Mouse (Mus musculus) heart, postnatal 14 days (tissue): Measurements from ENCODE around the gene Dach2. TPM values are rescaled to one million over a fixed set of nuclear protein-coding genes. Genes with fewer than 3 reads are reported as not detected.
"Not testable (repeated sequence)": the region's sequence is repeated elsewhere in the genome, so short reads cannot be mapped to it uniquely, and the experiment has no call there.

ENCODE experiments used
- DNase-seq, 2 experiments: peaks; one replicate each; pipeline ENCODE4 v3.0.0; 2021 to 2022
- intact Hi-C: fragments of 180-260 bp; cut with DNase I; formaldehyde crosslinking; loops from one replicate; pipeline ENCODE4 v1.15.1; 2025
- long read RNA-seq, 2 experiments: library from polyadenylated mRNA; stranded (forward); transcript quantifications; one replicate each; pipeline ENCODE4 v2.0.0; 2021
- total RNA-seq, 2 experiments: library from RNA; stranded (reverse); gene quantifications; 2 replicates each; pipeline ENCODE4 v1.2.3; 2021

Dach2 gene
- total RNA-seq, result not detected
- long read RNA-seq, experiment 1, result 0 reads
- long read RNA-seq, experiment 2, result 0 reads

- intact Hi-C loops, result no loop called here
- no peak for DNase-seq
These were observed at the start of gene Dach2 for GRCm38 (mm10) chrX:113297404-113297803. TSS of gene Dach2 (plus strand) at chrX:113297510.

GRCm38 (mm10) chrX:113252427-113252826 lies 44.9 kb upstream of the Dach2 start:
- intact Hi-C loops, DNase-seq: not testable (repeated sequence)

GRCm38 (mm10) chrX:113298031-113298430 lies 721 bp downstream of the Dach2 start:
- intact Hi-C loops, result no loop called here
- DNase-seq, result peak; percentile 14 to 41

GRCm38 (mm10) chrX:113298468-113298867 lies 1.2 kb downstream of the Dach2 start:
- DNase-seq, result no peak
- intact Hi-C loops, result no loop called here

GRCm38 (mm10) chrX:113304323-113304722 lies 7.0 kb downstream of the Dach2 start:
- intact Hi-C loops, result no loop called here
- no peak for DNase-seq

- intact Hi-C loops, result no loop called here
- DNase-seq, result no peak
These were observed 40.8 kb downstream of the Dach2 start for GRCm38 (mm10) chrX:113338143-113338542.

- intact Hi-C loops, result no loop called here
- DNase-seq, result no peak
These were observed 97.1 kb downstream of the Dach2 start for GRCm38 (mm10) chrX:113394417-113394816.

- intact Hi-C loops, result no loop called here
- DNase-seq, result no peak
These were observed 111.4 kb downstream of the Dach2 start for GRCm38 (mm10) chrX:113408756-113409155.

- intact Hi-C loops, result no loop called here
- DNase-seq, result no peak
These were observed 124.3 kb downstream of the Dach2 start for GRCm38 (mm10) chrX:113421517-113422187.

GRCm38 (mm10) chrX:113482131-113482530 lies 184.8 kb downstream of the Dach2 start:
- no peak for DNase-seq

GRCm38 (mm10) chrX:113545106-113545505 lies 247.8 kb downstream of the Dach2 start:
- intact Hi-C loops, result no loop called here
- DNase-seq, result no peak

More at GRCm38 (mm10) chrX:113482131-113482530, 184.8 kb downstream of the Dach2 start:
- intact Hi-C loops, result no loop called here

- DNase-seq, result no peak
- intact Hi-C loops, result no loop called here
These were observed 266.6 kb downstream of the Dach2 start for GRCm38 (mm10) chrX:113563897-113564296.

- no peak for DNase-seq
- intact Hi-C loops, result no loop called here
These were observed 368.8 kb downstream of the Dach2 start for GRCm38 (mm10) chrX:113666069-113666468.

GRCm38 (mm10) chrX:113687163-113687562 lies 389.9 kb downstream of the Dach2 start:
- intact Hi-C loops, result no loop called here
- no peak for DNase-seq

GRCm38 (mm10) chrX:113712363-113712762 lies 415.1 kb downstream of the Dach2 start:
- intact Hi-C loops, result no loop called here
- DNase-seq, result no peak

GRCm38 (mm10) chrX:113724124-113724523 lies 426.8 kb downstream of the Dach2 start:
- DNase-seq, result no peak
- intact Hi-C loops, result no loop called here

- intact Hi-C loops, result no loop called here
- no peak for DNase-seq
These were observed 449.8 kb downstream of the Dach2 start for GRCm38 (mm10) chrX:113747122-113747521.

GRCm38 (mm10) chrX:113792264-113792663 lies 495.0 kb downstream of the Dach2 start:
- DNase-seq, result no peak
- intact Hi-C loops, result no loop called here

GRCm38 (mm10) chrX:113810369-113810768 lies 513.1 kb downstream of the Dach2 start:
- DNase-seq, result no peak
- intact Hi-C loops, result no loop called here

GRCm38 (mm10) chrX:113826810-113827209 lies 529.5 kb downstream of the Dach2 start:
- intact Hi-C loops, result no loop called here

GRCm38 (mm10) chrX:113833062-113833461 lies 535.8 kb downstream of the Dach2 start:
- DNase-seq, result no peak
- intact Hi-C loops, result no loop called here

More at GRCm38 (mm10) chrX:113826810-113827209, 529.5 kb downstream of the Dach2 start:
- DNase-seq, result no peak

GRCm38 (mm10) chrX:113867835-113868495 lies 570.7 kb downstream of the Dach2 start:
- intact Hi-C loops, result no loop called here

More at GRCm38 (mm10) chrX:113867835-113868495, 570.7 kb downstream of the Dach2 start:
- no peak for DNase-seq
